Mouse (Mus musculus) fat pad, adult 2 months (tissue): ENCODE data around the gene Ssty2.
"Not testable (repeated sequence)": the region's sequence is repeated elsewhere in the genome, so short reads cannot be mapped to it uniquely, and the experiment has no call there.

Source experiments
- DNase-seq: peaks from one replicate; pipeline ENCODE4 v3.0.0-alpha.2; 2011; ENCODE audit warnings: low read depth, low spot score; ENCODE audit errors: extremely low read depth

The Ssty2 gene

GRCm38 (mm10) chrY:67047972-67048371 lies at the start of gene Ssty2:
Ssty2 (minus strand) TSS chrY:67048072.
- DNase-seq = not testable (repeated sequence)
